Mouse (Mus musculus) intestine, embryonic 16.5 days (tissue): ENCODE data around the gene Lipc. TPM values are rescaled to one million over a fixed set of nuclear protein-coding genes. Genes with fewer than 3 reads are reported as not detected.

Experiments used
- ATAC-seq: fragments of 200-750 bp; cut with Nextera tagmentation; 2 replicates; pipeline ENCODE4 v1.8.0; 2017; ENCODE audit warnings: moderate TSS enrichment, moderate library complexity
- H3K27ac ChIP-seq: fragments of 300-500 bp; sonication (generic); 2 replicates; pipeline ENCODE4 v1.5.1; 2014; ENCODE audit warnings: mild to moderate bottlenecking, low read length
- H3K27me3 ChIP-seq: fragments of 300-500 bp; sonication (generic); replicated peaks from 2 replicates; pipeline ENCODE4 v1.6.1; 2014; ENCODE audit warnings: low read length, control low read depth, mixed read lengths; ENCODE audit not compliant: control insufficient read depth, insufficient read depth
- H3K36me3 ChIP-seq: fragments of 300-500 bp; sonication (generic); 2 replicates; pipeline ENCODE4 v1.6.1; 2014; ENCODE audit warnings: low read length, control low read depth; ENCODE audit not compliant: control insufficient read depth, insufficient read depth
- H3K4me1 ChIP-seq: fragments of 300-500 bp; sonication (generic); 2 replicates; pipeline ENCODE4 v1.6.1; 2014; ENCODE audit warnings: low read length, control low read depth, mixed read lengths; ENCODE audit not compliant: control insufficient read depth, insufficient read depth
- H3K4me2 ChIP-seq: fragments of 300-500 bp; sonication (generic); 2 replicates; pipeline ENCODE4 v1.6.1; 2014; ENCODE audit warnings: low read depth, low read length, control low read depth
- H3K4me3 ChIP-seq: fragments of 300-500 bp; sonication (generic); 2 replicates; pipeline ENCODE4 v1.5.1; 2014; ENCODE audit warnings: mild to moderate bottlenecking, low read length
- H3K9ac ChIP-seq: fragments of 300-500 bp; sonication (generic); 2 replicates; pipeline ENCODE4 v1.6.1; 2014; ENCODE audit warnings: low read depth, low read length
- H3K9me3 ChIP-seq: fragments of 300-500 bp; sonication (generic); 2 replicates; pipeline ENCODE4 v1.6.1; 2016; ENCODE audit warnings: low read length, control low read depth; ENCODE audit not compliant: control insufficient read depth
- WGBS: fragments of 180-500 bp; shearing (Covaris S2); extraction: QIAGEN DNeasy Blood & Tissue Kit; methylation state at CpG from one replicate; pipeline ENCODE4 v1.1.7; 2014; 5-methylcytosine and 5-hydroxymethylcytosine counted together
- polyA plus RNA-seq: library from polyadenylated mRNA; unstranded; fragments of >200 nt; fragmentation: Nextera tagmentation; extraction: Ambion mirVana; gene quantifications from 2 replicates; pipeline ENCODE4 v1.2.1, GENCODE M21; 2015

Gene Lipc
- polyA plus RNA-seq, 1 experiment from 2014 or later = 1.4 TPM

DNA sequence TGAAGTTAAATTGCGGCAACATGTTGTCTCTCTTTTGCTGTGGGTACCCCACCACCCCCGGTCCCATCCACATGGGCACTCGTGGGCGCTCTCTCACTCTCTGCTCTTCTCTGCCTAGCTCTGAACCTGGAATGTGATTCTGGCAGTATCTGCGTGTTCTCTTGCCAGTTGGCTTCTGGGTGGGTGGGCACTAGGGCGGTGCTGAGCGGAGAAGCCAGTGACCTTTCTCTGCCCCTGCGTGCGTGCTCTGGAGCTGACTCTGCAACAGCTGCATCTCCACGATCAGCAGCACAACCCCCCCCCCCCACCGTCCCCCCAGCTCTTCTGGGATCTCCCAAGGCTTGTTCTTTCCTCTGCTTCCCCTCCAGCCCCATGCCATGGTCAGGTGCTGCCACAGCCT is 144.3 kb downstream of the Lipc start:
- Histone ChIP-seq H3K4me3 (no peak overlapping the region), H3K27ac (no peak overlapping the region), H3K9me3 (no peaks in the 10 kb centered on the region), H3K4me2 (no peak overlapping the region), H3K4me1 (no peaks in the 10 kb centered on the region), H3K36me3 (no peaks in the 10 kb centered on the region), H3K9ac (no peak overlapping the region), H3K27me3 (no peaks in the 10 kb centered on the region)
- 49% methylated on average over 11 of the region's 11 CpGs for WGBS
- no peak for ATAC-seq

DNA sequence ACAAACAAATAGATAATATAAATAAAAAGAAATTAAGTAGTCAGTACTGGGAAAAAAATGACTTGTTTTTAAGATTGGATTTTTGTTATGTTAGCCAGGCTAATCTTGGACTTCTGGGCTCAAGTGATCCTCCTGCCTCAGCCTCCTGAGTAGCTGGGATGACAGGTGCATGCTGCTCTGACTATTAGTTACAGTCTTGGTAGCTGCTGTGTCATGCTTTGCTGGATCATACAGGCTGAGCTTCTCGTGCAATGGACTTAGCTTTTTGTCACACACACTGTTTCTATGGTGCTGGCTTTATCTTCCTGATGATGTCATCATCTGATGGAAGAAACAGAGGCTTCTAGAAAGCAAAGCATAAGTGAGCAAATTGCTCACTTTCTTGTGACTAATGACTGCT is 146.0 kb downstream of the Lipc start:
- H3K4me1 ChIP-seq = no peaks in the 10 kb centered on the region
- no peaks in the 10 kb centered on the region for H3K9me3 ChIP-seq
- H3K4me3 ChIP-seq = no peak overlapping the region
- H3K36me3 ChIP-seq = no peaks in the 10 kb centered on the region
- no peak overlapping the region for H3K27ac ChIP-seq
- ATAC-seq = no peak
- no peak overlapping the region for H3K4me2 ChIP-seq
- 54% methylated on average over 1 of the region's 1 CpGs for WGBS
- H3K27me3 ChIP-seq = no peaks in the 10 kb centered on the region
- H3K9ac ChIP-seq = no peak overlapping the region

DNA sequence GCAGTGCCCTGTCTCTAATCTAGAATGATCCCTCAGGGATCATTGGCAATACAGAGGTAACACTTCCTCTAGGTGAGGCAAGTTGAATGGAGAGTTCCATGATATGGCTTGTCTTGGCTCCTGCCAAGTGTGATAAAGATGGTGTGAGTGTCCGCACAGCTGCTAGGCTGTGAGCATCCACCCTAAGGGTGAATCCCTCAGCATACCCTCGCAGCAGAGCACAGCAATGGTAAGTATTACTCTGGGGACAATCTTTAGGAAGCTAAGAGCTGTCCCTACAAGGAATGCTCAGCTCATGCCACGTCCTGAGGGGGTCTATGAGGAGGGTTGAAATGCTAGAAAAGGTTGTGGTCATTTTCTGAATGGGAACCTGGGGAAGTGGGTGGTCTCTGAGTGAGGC is 149.2 kb downstream of the Lipc start:
- Histone ChIP-seq H3K27ac (no peak overlapping the region), H3K9ac (no peak overlapping the region), H3K4me1 (no peaks in the 10 kb centered on the region), H3K36me3 (no peaks in the 10 kb centered on the region), H3K9me3 (no peaks in the 10 kb centered on the region), H3K4me2 (no peak overlapping the region), H3K27me3 (no peaks in the 10 kb centered on the region), H3K4me3 (no peak overlapping the region)
- WGBS = 81% methylated on average over 3 of the region's 3 CpGs
- no peak for ATAC-seq

DNA sequence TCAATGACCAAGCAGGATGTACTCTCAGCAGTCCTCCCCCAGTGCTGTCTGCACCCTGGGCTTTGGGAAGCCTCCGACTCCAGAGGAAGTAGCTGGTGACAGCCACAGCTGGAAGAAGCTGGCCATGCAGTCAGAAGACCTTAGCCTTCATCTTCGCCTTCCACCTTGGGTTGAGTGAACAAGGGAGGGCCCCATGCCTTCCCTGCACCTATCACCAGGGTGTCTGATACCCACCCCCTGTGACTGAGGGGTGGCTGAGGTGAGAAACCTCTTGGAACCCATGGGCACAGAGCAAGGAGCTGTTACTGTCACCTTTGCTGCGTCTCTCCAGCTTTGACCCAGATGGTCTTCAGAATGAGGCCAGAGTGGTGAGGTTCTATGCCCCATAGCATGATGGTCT is 150.3 kb downstream of the Lipc start:
- H3K9ac ChIP-seq = no peak overlapping the region
- no peak for ATAC-seq
- H3K4me2 ChIP-seq = no peak overlapping the region
- H3K27me3 ChIP-seq = no peaks in the 10 kb centered on the region
- no peaks in the 10 kb centered on the region for H3K9me3 ChIP-seq
- H3K27ac ChIP-seq = no peak overlapping the region
- H3K36me3 ChIP-seq = no peaks in the 10 kb centered on the region
- H3K4me1 ChIP-seq = no peaks in the 10 kb centered on the region
- no peak overlapping the region for H3K4me3 ChIP-seq
- 71% methylated on average over 3 of the region's 3 CpGs for WGBS

DNA sequence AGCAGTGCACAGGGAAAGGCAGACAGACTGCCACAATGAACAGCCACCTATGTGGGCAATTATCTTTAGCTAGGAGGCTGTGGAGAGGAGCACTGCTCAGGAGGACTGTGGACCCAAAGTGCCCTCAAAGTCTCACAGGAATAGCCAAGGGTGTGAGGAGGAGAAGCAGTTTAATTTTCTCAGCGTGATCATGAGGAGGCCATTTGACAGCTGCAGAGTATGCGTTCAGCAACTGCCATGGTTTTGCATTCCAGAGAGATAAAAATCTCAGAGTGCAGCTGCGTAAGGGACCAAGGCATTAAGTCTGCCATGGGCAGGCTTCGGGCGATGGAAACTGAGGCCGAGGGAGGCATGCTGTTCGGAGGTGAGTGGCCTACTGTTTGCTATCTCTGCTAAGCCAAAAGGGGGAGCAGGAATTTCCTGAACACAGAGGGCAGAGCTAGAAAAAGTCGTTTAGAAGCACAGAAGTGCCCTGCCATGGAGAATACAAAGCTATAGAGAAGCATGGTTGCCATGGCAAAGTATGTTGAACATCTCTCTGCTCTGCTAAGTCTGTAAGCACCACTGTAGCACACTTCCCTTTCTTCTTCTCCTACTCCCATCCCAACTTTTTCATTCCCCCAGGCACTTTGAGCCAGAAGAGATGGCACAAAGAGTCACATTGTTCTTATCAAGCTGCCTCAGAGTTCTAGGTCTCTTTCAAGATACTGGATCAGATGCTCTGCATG is 151.3 kb downstream of the Lipc start:
- H3K9me3 ChIP-seq = no peaks in the 10 kb centered on the region
- 56% methylated on average over 8 of the region's 8 CpGs for WGBS
- H3K9ac ChIP-seq = no peak overlapping the region
- no peaks in the 10 kb centered on the region for H3K36me3 ChIP-seq
- H3K27me3 ChIP-seq = no peaks in the 10 kb centered on the region
- H3K4me3 ChIP-seq = no peak overlapping the region
- no peaks in the 10 kb centered on the region for H3K4me1 ChIP-seq
- ATAC-seq = no peak
- H3K27ac ChIP-seq = no peak overlapping the region
- H3K4me2 ChIP-seq = no peak overlapping the region

DNA sequence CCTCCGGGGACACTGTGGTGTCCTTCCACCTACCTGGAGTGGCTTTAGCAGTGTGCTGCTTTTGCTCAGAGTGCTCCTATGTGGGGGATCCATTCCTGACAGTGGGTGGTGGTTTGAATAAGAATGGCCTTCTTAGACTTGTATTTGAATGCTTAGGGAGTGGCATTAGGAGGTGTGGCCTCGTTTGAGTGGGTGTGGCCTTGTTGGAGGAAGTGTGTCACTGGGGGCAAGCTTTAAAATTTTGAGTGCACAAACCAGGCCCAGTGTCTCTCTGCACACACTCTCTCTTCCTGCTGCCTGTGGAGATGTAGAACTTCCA is 156.6 kb downstream of the Lipc start:
- WGBS = 61% methylated on average over 2 of the region's 2 CpGs
- H3K27me3 ChIP-seq = no peaks in the 10 kb centered on the region
- H3K4me1 ChIP-seq = 0 out of 2 replicates have a peak, but pooled peaks cover 3% of the 10 kb centered on the region
- no peak for ATAC-seq
- H3K9me3 ChIP-seq = no peaks in the 10 kb centered on the region
- H3K9ac ChIP-seq = no peak overlapping the region
- H3K4me2 ChIP-seq = no peak overlapping the region
- H3K27ac ChIP-seq = no peak overlapping the region
- no peaks in the 10 kb centered on the region for H3K36me3 ChIP-seq
- H3K4me3 ChIP-seq = no peak overlapping the region

DNA sequence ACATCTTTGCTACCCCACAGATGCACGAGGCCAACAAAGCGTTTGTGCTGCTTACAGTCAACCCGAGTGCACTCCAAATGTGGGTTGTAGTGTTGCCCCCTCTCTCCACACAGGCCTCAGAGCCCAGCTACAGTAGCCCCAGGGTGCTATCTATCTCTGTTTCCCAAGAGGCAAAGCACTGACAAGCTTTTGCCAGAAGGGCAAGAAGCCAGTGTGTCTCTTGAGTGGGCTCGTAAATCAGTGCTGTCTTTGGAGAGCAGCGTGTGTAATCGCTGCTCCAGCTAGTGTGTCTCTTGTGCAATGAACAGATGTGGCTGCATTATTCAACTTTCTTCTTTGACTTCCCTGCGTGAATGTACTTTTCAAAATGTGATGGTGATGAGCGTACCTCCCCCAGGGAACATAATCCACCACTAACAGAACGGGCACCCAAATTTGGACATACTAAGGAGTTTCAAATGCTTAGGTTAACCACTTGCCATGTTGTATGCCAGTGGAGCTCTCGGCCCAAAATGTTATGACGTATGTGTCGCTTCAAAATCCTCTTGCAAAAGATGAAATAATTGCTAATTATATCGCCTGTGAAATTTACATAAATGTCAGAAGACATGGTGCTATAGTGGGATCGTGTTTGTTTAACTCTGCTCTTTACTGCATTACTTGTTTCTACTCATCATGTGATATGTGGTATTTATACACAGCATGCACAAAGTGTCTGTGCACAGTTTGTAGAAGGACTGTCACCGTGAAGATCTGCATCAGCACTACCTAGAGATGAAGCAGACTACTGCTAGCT is 157.2 kb downstream of the Lipc start:
- no peaks in the 10 kb centered on the region for H3K36me3 ChIP-seq
- 0 out of 2 replicates have a peak, but pooled peaks cover 3% of the 10 kb centered on the region for H3K4me1 ChIP-seq
- no peaks in the 10 kb centered on the region for H3K9me3 ChIP-seq
- ATAC-seq = peak; percentile 44; the same call in 1 of the 2 replicates
- 56% methylated on average over 15 of the region's 15 CpGs for WGBS
- no peak overlapping the region for H3K9ac ChIP-seq
- no peak overlapping the region for H3K27ac ChIP-seq
- H3K4me2 ChIP-seq = no peak overlapping the region
- H3K27me3 ChIP-seq = no peaks in the 10 kb centered on the region
- H3K4me3 ChIP-seq = no peak overlapping the region

DNA sequence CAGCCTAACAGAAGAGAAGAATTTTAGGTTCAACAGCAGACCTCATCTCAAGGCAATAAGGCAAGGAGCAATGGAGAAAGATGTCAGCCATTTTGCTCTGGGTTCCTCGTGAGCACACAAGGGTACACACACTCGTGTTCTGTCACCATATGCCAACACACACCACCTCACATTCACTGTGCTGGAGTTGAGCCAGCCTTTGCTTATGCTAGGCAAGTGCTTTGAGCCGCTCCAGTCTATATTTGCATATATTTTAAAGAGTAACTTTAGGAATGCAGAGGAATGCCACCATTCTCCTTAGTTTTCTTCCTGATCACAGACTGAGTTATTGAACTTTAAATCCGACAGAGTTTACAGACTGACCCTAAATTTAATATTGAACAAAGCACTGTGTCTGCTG is 161.4 kb downstream of the Lipc start:
- H3K27ac ChIP-seq = no peak overlapping the region
- no peaks in the 10 kb centered on the region for H3K9me3 ChIP-seq
- H3K4me1 ChIP-seq = 0 out of 2 replicates have a peak, but pooled peaks cover 3% of the 10 kb centered on the region
- no peak overlapping the region for H3K4me2 ChIP-seq
- H3K36me3 ChIP-seq = no peaks in the 10 kb centered on the region
- H3K9ac ChIP-seq = no peak overlapping the region
- WGBS = 88% methylated on average over 4 of the region's 4 CpGs
- no peak for ATAC-seq
- H3K27me3 ChIP-seq = no peaks in the 10 kb centered on the region
- H3K4me3 ChIP-seq = no peak overlapping the region

DNA sequence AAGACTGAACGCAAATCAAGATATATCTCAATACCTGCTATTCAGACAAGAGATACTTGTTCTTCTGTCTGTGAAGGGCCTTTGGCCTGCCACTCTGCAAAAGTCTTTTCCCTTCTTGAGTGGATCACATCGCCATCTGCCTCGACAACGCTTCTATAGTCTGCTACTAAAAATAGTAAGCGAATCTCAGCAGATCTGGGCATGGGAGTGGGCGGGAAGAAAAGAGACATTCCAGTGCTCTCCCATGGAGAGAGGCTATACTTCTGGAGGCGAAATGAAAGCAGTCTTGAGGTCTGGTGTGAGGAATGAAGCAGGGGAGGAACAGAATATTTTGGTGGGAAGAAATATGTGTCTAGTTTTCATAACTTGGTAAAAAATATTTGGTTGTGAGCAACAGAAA is 163.3 kb downstream of the Lipc start:
- no peak for ATAC-seq
- Histone ChIP-seq H3K36me3 (no peaks in the 10 kb centered on the region), H3K27me3 (no peaks in the 10 kb centered on the region), H3K9ac (no peak overlapping the region), H3K9me3 (no peaks in the 10 kb centered on the region), H3K27ac (no peak overlapping the region), H3K4me2 (no peak overlapping the region), H3K4me1 (no peaks in the 10 kb centered on the region), H3K4me3 (no peak overlapping the region)
- 77% methylated on average over 7 of the region's 7 CpGs for WGBS
